ENCODE assay signal across 8 mouse cellular contexts in genomic region chr12:70752266-70752910, GRCm38 (mm10).
DNase-seq lines count a peak whose midpoint lies in the region; ATAC-seq lines count a peak whose summit lies in the region.

No protein-coding gene starts in this region.

- DNase-seq in gastrocnemius, postnatal 10 days = peak; percentile 14
- no peak for DNase-seq in gastrocnemius, postnatal 36 days
- DNase-seq in embryo, embryonic 11 days = peak; percentile 80
- peak; percentile 74 for DNase-seq in limb, embryonic 10.5 days (ENCODE audit: low spot score)
- DNase-seq in right cerebral cortex, postnatal 14 days = peak; percentile 26
- DNase-seq in adrenal gland, adult 18-20 months (ENCODE audit: low spot score in 2 of 2) = no peak
- no peak for DNase-seq in thymus, postnatal 10 days (ENCODE audit: low spot score in 2 of 2)

- H3K27me3 ChIP-seq in heart, embryonic 12.5 days (replicated peaks) = no peaks in the 10 kb centered on the region
- no peaks in the 10 kb centered on the region for H3K27me3 ChIP-seq in limb, embryonic 10.5 days (ENCODE audit: low read depth, poor library complexity, severe bottlenecking)

- no peaks in the 10 kb centered on the region for H3K9me3 ChIP-seq in heart, embryonic 12.5 days (replicated peaks)
- no peaks in the 10 kb centered on the region for H3K9me3 ChIP-seq in limb, embryonic 10.5 days (replicated peaks)

- peak overlapping the region; percentile 25 for H3K4me2 ChIP-seq in heart, embryonic 12.5 days

- no peak for ATAC-seq in heart, embryonic 12.5 days (ENCODE audit: insufficient number of reproducible peaks, low FRiP score)

- H3K9ac ChIP-seq in heart, embryonic 12.5 days = no peak overlapping the region

- H3K4me3 ChIP-seq in heart, embryonic 12.5 days = no peak overlapping the region
- H3K4me3 ChIP-seq in limb, embryonic 10.5 days = peak overlapping the region; percentile 31

- intact Hi-C loops in gastrocnemius, postnatal 36 days (cut with DNase I) = no loop called here

- H3K4me1 ChIP-seq in heart, embryonic 12.5 days (replicated peaks) = peaks cover 16% of the 10 kb centered on the region
- peaks cover 43% of the 10 kb centered on the region for H3K4me1 ChIP-seq in limb, embryonic 10.5 days

- no peaks in the 10 kb centered on the region for H3K36me3 ChIP-seq in heart, embryonic 12.5 days
- H3K36me3 ChIP-seq in limb, embryonic 10.5 days = no peaks in the 10 kb centered on the region

- 38% methylated on average over 11 of the region's 11 CpGs for WGBS in heart, embryonic 12.5 days
- WGBS in limb, embryonic 10.5 days = 25% methylated on average over 11 of the region's 11 CpGs

- H3K27ac ChIP-seq in heart, embryonic 12.5 days (ENCODE audit: poor library complexity, severe bottlenecking) = peak overlapping the region; percentile 60
- H3K27ac ChIP-seq in limb, embryonic 10.5 days = peak overlapping the region; percentile 90

Comparison
In these comparisons a context has a peak if more than half of its experiments do, and no peak if none do; other contexts are left out.
1. DNase-seq: peak in gastrocnemius, postnatal 10 days (single experiment), embryo, embryonic 11 days (single experiment), limb, embryonic 10.5 days (single experiment) and right cerebral cortex, postnatal 14 days (single experiment); none in gastrocnemius, postnatal 36 days (0 of 2), adrenal gland, adult 18-20 months (0 of 2) and thymus, postnatal 10 days (0 of 2).